Mouse (Mus musculus) forebrain, embryonic 14.5 days (tissue): Measurements from ENCODE around the gene Myo1d. TPM values are rescaled to one million over a fixed set of nuclear protein-coding genes. Genes with fewer than 3 reads are reported as not detected.

Source experiments
- polyA plus RNA-seq: library from polyadenylated mRNA; unstranded; fragments of >200 nt; fragmentation: Nextera tagmentation; extraction: Ambion mirVana; gene quantifications from 2 replicates; pipeline ENCODE4 v1.2.1, GENCODE M21; 2014

Gene Myo1d
- polyA plus RNA-seq, 1 experiment from 2014 or later = 1.3 TPM

Other genes starting within 250 kb of the Myo1d start
- gene Tmem98, start 30.1 kb upstream of the Myo1d start, polyA plus RNA-seq = 38.3 and 43.3 TPM in 2 replicates
- not detected in 2 replicates for gene Spaca3, start 78.3 kb upstream of the Myo1d start, polyA plus RNA-seq